25 mouse cellular contexts compared by ENCODE assay signal in genomic region chr5:80326986-80327385, GRCm38 (mm10).
"Had no signal": no experiment of that assay in that cellular context is flagged by ENCODE, and none has a peak within 500 bp of the region (broad histone marks: within the 10 kb centered on the region; RNA-seq: fewer than 3 reads in every experiment).

No protein-coding gene starts in this region.

- H3K27me3 ChIP-seq: heart, embryonic 13.5 days; heart, embryonic 15.5 days; hindbrain, embryonic 13.5 days; hindbrain, embryonic 15.5 days; limb, embryonic 12.5 days; limb, embryonic 15.5 days; liver, embryonic 12.5 days had no signal

- H3K9me3 ChIP-seq: heart, embryonic 13.5 days; heart, embryonic 15.5 days; hindbrain, embryonic 13.5 days; hindbrain, embryonic 15.5 days; limb, embryonic 12.5 days; limb, embryonic 15.5 days; liver, embryonic 12.5 days had no signal

- H3K4me1 ChIP-seq: heart, embryonic 13.5 days; heart, embryonic 15.5 days; hindbrain, embryonic 13.5 days; hindbrain, embryonic 15.5 days; limb, embryonic 12.5 days; limb, embryonic 15.5 days; liver, embryonic 12.5 days had no signal

- H3K27ac ChIP-seq: heart, adult 2 months; heart, embryonic 13.5 days; heart, embryonic 15.5 days; hindbrain, embryonic 13.5 days; hindbrain, embryonic 15.5 days; hindbrain, postnatal 0 days; limb, embryonic 12.5 days; limb, embryonic 15.5 days; liver, embryonic 12.5 days; liver, embryonic 14.5 days had no signal

- ATAC-seq: forebrain, postnatal 0 days; hindbrain, postnatal 0 days; intestine, embryonic 16.5 days; liver, embryonic 12.5 days had no signal

- H3K36me3 ChIP-seq: heart, embryonic 13.5 days; heart, embryonic 15.5 days; hindbrain, embryonic 13.5 days; hindbrain, embryonic 15.5 days; limb, embryonic 12.5 days; limb, embryonic 15.5 days; liver, embryonic 12.5 days had no signal

- DNase-seq: forebrain, postnatal 0 days; gastrocnemius, postnatal 14 days; gastrocnemius, postnatal 36 days; heart, adult 11 months; heart, adult 2 months; heart, postnatal 14 days; heart, postnatal 36 days; kidney, adult 11 months; kidney, adult 2 months; kidney, adult 9 months; kidney, postnatal 25 days; layer of hippocampus, adult 9-11 months; layer of hippocampus, postnatal 36 days; left cerebral cortex, postnatal 4 days had no signal

- H3K9ac ChIP-seq: forebrain, postnatal 0 days; heart, embryonic 13.5 days; heart, embryonic 15.5 days; hindbrain, embryonic 13.5 days; hindbrain, embryonic 15.5 days; limb, embryonic 12.5 days; limb, embryonic 15.5 days; liver, embryonic 12.5 days; liver, embryonic 14.5 days had no signal

- H3K4me3 ChIP-seq: heart, adult 2 months; heart, embryonic 13.5 days; heart, embryonic 15.5 days; hindbrain, embryonic 13.5 days; hindbrain, embryonic 15.5 days; limb, embryonic 12.5 days; limb, embryonic 15.5 days; liver, embryonic 12.5 days had no signal

- H3K4me2 ChIP-seq: heart, embryonic 11.5 days; heart, embryonic 13.5 days; heart, embryonic 15.5 days; hindbrain, embryonic 13.5 days; hindbrain, embryonic 15.5 days; limb, embryonic 12.5 days; limb, embryonic 15.5 days; liver, embryonic 12.5 days had no signal
